Mouse (Mus musculus): Measurements from ENCODE around the gene Gm14409. TPM values are rescaled to one million over a fixed set of nuclear protein-coding genes. Genes with fewer than 3 reads are reported as not detected.

The Gm14409 gene
- total RNA-seq (2023) = not detected

DNA sequence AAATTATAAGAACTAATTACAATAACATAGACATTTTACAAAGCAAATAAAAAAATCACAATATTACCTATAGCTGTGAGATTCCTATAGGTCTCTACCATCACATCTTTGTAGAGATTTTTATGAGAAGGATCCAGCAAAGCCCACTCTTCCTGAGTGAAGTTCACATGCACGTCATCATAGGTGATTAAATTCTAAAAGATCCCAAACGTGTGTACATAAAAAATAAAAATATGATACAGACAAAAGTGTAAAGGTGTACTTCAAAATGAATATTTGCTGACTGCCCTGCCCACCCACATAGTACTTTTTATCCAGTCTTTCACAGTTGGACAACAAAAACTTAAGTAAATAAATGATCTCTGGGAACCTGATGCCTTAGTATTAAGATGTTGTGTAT lies at the start of gene Gm14409:
Gene Gm14409, minus strand, starts transcription at position 101 of the 400 bp plus-strand sequence.

Other genes starting within 250 kb of the Gm14409 start
- gene Gm14401, start 192.7 kb downstream of the Gm14409 start, total RNA-seq (2023) = not detected
- 10 to 100 TPM; 11.9 to 13.6 TPM for gene Gm14410, start 60.6 kb downstream of the Gm14409 start, total RNA-seq (2023)
- not detected for gene Gm14412, start 57.3 kb upstream of the Gm14409 start, total RNA-seq (2023)
- 1 to 10 TPM in 1 of 2 experiments, under 1 TPM in 1; 0.89 to 2.2 TPM for gene Gm14418, start 131.3 kb upstream of the Gm14409 start, total RNA-seq (2023)
- gene Zfp970, start 197.7 kb upstream of the Gm14409 start, total RNA-seq (2023) = 10 to 100 TPM in 1 of 2 experiments, 1 to 10 TPM in 1; 5.9 to 10.2 TPM
- gene Gm14403, start 231.2 kb upstream of the Gm14409 start, total RNA-seq (2023) = 1 to 10 TPM; 3.4 to 9.1 TPM

Data from T-cell, adult 66 days (primary cell).